Mouse (Mus musculus): ENCODE data around the gene Grk6.

DNA sequence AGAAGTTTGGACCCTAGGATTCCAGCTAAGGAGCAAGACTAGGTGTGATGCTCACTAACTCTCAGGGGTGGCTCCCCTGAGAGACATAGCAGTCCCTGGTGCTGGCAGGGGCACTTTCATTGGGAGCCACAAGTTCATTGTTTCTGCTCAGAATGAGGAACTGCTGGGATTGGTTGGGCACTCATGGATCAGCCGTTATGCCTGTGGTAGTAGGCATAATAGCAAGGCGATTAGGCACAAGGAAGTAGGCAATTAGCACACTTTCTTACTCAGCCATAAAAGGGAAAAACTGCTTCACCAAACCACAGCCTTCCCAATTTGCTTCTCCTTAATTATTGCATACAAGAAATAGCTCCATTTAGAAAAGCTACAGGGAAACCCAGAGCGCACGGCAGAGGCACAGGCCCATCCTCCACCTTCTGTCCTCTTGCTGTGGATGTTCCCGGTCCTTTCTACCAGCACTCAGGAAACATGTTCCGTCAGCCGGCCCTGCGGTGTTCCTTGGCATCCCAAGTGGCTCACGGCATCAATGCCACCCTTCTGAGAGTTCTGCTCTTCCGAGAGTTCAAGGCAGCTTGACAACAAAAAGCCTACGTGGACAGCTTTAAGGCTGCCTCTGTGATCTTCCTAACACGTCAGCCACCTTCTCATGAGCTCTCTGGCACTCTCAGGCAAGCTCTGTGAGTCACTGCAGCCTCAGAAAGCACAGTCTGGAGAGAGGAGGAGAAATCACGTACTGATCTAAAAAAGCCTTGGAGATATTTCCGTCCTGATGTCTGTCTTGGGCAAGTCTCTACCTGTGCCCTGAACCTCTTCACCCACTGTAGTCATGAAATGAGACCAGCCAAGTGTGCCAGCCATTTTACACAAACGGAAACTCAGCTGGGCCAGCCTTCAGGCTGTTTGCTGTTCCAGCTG, 40.7 kb upstream of the Grk6 start:
- TF ChIP-seq POLR2A (IDR thresholded peaks at IDR 0.05; ENCODE audit: extremely low read depth, insufficient read depth, low read length) (peak; percentile 50; the same call in 1 of the 2 replicates), CTCF (IDR thresholded peaks at IDR 0.05; ENCODE audit: extremely low read depth, insufficient read depth, low read length) (no peak)

Measured in cortical plate, adult 2 months (tissue).